Mouse (Mus musculus) layer of hippocampus, postnatal 25 days (tissue): ENCODE measurements around the gene Cdc42. TPM values are rescaled to one million over a fixed set of nuclear protein-coding genes. Genes with fewer than 3 reads are reported as not detected.

Experiments
- DNase-seq, 2 experiments: peaks; one replicate each; pipeline ENCODE4 v3.0.0; 2022; ENCODE audit warnings: mixed read lengths in 2 of 2, low spot score in 1 of 2; ENCODE audit errors: extremely low spot score in 1 of 2
- total RNA-seq, 2 experiments: library from RNA; stranded (reverse); gene quantifications; 2 replicates each; pipeline ENCODE4 v1.2.3; 2021

The Cdc42 gene
- 100 to 1,000 TPM; 307 to 339 TPM for total RNA-seq

GRCm38 (mm10) chr4:137357517-137358254 lies at the start of gene Cdc42:
TSS of gene Cdc42 (minus strand) at chr4:137357720.
- DNase-seq, result peak; percentile 94 to 97

GRCm38 (mm10) chr4:137405571-137405970 lies 48.1 kb upstream of the Cdc42 start:
- DNase-seq, result no peak

DNA sequence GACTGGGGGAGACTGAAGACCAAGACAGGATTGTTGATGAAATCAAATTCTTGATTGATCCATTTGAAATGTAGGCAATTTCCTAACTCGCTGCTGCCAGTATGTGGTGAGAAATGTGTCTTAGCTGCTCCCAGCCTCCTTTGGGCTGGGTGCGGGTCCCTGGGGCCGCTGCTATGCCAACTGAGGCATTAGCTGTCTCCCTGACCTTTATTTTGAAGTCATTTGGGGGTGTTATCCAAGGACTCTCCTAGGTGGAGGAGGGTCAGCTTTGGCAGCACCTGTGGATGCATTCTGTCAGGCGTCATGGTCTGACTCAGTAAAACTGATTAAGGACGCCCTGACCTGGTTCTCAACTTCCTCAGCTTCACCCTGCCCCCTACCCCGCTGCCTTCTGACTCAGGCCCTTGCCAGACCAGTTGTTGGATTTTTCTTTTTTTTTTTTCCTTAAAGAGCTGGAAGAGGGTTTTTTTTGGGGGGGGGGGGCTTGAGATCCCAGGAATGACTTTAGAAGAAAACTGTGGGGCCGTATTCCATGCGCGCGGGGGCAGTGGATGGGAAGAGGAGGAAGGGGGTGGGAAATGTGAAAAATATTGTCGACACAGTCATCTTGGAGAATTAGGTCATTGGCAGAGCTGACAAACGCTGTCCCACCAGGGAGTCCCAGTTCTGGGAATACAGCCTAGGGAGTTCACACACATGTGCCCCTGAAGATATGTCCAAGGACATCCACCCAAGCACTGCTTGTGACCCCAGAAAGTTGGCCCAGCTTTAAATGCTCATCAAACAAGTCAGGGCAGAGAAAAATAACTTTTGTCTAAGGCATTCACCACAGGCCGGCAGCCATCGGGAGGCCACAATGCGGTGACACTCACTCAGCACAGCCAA lies 39.4 kb upstream of the Cdc42 start:
- DNase-seq, result no peak

GRCm38 (mm10) chr4:137393378-137394135 lies 36.0 kb upstream of the Cdc42 start:
- no peak for DNase-seq

DNA sequence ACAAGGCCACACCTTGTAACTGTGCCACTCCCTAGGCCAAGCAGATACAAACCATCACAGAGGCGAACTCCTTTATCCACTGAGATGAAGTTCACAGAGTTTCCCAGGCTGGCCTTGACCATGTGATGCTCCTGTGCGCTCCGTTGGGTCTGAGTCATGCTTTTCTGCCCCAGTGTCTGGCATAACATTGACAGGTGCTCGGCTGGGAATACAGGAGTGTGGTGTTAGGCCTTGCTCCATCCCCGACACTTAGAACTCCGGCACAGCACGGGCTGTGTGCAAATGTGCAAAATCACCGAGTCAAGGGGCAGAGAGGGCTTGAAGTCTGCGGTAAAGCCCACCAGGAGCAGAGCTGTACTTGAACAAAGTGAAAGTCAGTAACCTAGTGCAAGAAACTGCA lies 35.4 kb upstream of the Cdc42 start:
- DNase-seq, result no peak

DNA sequence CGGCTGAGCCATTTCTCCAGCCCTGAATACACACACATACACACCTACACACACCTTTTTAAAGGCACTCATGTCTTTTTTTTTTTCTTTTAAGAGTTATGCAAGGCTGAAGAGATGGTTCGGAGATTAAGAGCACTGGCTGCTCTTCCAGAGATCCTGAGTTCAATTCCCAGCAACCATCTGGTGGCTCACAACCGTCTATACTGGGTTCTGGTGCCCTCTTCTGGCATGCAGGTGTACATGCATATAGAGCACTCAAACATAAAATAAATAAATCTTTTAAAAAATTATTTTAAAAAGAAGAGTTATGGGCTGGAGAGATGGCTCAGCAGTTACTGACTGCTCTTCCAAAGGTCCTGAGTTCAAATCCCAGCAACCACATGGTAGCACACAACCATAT lies 33.8 kb upstream of the Cdc42 start:
- DNase-seq, result no peak

DNA sequence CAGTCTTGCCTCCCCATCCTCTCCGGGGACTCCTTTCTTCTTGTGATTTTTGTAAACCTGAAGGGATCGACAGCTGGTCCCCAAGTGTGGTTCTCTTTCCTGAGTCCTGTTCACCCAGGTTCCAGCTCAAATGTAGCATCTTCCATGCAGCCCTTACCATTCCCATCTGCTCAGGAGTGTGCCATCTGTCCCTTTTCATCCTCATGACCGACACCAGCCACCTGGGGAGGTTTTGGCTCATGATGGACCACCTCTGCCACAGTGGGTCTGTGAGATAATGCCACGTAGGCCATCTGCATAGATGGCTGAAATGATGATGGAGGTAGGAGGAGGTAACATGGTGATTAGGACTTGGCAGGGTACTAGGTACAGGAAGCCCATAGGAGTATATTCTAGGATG lies 32.7 kb upstream of the Cdc42 start:
- DNase-seq, result no peak

DNA sequence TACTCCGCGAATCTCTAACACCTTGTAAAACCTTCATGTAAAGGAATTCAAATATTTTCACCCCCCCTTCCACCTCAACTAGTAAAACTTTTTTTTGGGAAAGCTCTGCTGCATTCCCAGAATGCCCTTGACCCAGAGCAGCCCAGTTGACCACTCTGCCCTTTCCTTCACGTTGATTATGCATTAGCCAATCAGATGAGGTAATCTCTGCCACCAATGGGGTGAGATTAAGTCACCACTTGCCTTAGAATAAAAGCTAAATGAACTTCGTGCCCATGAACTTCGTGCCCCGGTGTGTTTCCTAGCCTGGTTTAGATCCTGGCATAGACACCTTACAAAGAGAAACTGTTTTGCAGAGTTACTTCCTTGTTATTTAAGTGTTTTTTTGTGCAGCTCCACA lies 31.5 kb upstream of the Cdc42 start:
- DNase-seq, result no peak

- peak; percentile 60 to 75 for DNase-seq
Measured at GRCm38 (mm10) chr4:137388059-137388794, 30.7 kb upstream of the Cdc42 start.

DNA sequence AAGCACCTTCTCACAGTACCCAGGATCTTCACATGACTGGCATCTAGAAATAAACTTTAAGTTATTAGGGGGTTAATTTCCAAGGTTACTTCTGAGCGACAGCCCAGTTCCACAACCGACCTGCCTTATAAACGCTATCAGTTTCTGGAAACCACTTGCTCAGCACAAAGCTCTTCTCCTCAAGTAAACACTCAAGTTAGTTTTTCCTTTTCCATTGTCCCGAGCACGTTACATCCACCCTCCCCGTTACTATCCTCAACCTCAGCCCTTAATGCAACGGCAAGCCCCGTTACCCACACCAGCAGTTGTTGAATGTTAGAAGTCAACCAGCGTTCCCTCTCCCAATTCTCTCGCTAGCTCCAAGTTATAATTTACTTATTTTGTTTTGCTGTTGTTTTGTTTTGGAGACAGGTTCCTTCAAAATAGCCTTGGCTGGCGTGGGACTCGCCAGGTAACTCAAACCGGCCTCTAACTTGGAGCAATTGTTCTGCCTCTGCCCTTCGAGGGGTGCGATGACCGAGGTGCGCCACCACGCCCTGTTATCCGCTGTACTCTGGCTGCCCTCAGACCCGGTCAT lies 30.1 kb upstream of the Cdc42 start:
- no peak for DNase-seq

DNA sequence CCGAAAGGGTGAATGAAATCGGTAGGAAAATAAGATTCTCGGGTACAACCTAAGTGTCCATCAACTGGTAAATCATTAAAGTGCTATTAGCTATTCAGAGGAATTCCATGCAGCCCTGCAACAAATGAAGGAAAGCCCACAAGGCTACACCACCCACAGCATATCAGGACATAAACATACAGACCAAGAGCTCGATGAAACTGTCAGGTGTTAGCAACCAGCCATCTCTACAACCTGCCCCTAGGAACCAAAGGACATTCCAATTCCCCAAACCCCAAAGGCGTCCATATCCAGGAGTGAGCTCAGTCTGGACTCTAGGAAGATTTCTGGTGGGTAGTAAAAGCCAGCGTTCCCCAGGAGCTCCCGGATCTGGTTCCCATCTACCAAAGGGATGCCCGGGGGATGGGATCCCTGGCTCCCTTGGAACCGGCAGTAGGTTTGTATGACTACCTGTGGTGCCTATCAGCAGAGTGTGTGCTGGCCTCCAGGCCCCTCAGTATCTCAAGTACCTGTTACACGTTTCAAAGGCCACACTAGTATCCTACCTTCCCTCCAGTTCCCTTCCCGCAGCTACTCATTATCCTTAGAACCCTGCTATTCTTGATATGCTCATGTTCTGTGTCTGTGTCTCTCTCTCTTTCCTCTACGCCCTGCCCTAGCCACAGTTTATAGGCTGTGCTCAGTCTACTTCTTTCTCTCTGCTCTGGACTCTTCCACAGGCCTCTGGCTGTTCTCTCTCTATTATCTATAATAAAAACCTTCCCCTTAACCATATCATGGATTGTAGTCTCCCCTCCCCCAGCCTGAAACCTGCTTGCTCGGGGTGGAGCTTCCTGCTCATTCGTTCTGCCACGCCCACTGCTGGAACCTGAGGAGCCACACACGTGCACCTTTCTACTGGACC lies 23.4 kb upstream of the Cdc42 start:
- no peak for DNase-seq

DNA sequence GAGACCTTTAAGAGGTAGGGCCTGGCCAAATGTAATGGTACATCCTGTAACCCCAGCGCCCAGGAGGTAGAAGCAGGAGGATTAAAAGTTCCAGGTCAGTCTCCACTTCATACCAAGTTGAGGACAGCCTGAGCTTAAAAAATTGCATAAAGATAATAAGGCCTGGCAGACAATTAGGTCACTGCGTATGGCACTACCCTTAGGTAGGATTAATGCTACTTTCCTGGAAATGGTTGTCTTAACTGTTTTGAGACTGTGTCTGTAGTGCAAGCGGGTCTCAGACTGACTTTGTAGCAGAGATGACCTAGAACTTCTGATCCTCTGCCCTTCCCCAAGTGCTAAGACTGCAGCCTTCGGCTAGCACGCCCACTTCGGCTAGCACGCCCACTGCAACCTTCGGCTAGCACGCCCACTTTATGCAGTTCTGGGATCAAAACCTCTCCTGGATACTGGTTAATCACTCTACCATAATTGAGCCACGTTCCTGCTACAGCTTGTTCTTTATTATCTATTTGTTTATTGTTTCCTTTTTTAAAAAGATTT lies 22.3 kb upstream of the Cdc42 start:
- no peak for DNase-seq

DNA sequence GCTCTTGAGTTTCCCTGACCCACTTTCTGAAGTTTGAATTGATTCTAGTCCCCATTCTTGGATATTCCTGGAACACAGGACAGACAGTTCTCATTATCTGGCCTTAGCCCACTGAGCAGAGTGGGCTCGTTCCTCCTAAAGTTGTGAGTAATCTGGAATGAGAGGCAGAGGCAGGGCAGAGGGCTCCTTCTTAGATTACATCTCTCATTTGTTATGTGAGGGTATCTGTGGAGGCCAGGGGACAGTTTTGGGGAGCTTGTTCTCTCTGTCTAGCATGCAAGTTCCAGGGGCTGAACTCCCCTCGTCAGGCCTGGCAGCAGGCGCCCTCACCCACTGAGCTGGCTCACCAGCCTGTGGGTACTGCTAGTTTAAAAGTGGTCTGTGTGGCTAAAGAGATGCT lies 21.6 kb upstream of the Cdc42 start:
- DNase-seq, result no peak

DNA sequence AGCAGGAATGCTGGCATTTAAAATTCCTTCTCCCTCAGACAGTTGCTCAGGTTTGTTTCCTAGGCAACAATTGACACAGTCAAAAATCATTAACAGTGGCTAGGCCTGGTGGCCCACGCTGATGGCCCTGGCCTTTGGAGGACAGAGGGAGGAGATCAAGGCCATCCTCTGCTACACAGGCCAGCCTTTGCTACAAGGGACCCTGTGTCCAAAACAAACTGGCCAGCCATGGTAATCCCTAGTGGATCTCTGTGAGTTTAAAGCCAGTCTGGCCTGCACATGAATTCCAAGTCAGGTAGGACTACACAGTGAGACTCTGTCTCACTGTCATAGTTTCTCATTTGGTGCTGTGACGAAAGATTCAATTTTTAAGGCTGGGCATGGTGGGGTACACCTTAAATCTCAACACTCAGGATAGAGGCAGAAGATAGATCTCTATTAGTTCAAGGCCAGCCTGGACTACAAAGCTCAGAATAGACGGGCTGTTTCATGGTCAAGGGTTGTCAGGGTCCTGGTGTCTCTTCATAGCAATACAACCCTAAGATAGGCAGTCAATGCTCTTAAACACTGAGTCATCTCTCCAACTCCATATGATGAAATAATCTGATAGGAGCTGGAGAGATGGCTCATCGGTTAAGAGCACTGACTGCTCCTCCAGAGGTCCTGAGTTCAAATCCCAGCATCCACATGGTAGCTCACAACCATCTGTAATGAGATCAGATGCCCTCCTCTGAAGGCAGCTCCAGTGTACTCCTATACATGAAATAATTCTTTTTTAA lies 20.2 kb upstream of the Cdc42 start:
- no peak for DNase-seq

GRCm38 (mm10) chr4:137376778-137377177 lies 19.3 kb upstream of the Cdc42 start:
- no peak for DNase-seq

DNA sequence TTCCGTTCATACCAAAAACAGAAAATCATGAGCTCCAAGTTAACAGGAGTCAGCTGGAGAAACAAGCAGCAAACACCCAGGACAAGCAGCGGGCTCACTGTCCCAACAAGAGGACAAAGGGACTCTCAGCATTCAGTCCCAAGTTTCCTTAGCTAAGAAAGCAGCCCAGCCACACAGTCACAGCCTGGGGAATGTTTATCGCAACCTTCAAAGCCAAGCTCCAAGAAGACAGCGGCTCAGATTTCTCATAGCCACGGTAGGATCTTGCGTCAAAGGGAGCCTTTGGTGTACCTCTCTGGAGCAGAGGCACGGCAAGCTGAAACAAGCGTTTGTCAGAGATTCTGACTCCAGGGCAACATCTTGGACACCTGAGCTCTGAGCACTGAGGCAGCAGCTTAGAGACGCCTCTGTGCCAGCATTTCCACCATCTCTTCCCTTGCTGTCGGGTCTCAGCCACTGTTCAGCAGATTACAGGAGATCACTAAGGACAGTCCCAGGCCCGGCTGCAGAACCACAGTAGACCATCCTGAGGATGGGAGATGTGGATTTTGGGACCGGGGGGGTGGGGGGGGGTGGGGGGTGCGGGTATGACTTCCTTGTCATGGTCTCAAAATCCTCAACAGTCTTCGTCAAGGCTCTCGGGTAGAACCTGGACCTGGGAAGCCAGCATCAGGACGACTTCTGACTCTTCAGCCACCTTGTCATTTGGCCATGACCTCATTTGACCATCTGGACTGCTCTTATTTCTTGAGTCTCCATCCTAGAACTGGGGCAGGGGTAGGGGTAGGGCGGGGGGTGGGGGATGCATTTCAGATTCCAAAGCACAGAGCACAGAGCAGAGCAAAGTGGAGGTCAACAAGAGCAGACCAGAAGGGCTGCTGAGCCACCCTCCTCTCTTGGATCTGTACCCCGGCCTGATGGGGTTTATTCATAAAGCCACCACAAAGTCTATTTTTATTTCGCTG lies 18.1 kb upstream of the Cdc42 start:
- DNase-seq, result no peak

DNA sequence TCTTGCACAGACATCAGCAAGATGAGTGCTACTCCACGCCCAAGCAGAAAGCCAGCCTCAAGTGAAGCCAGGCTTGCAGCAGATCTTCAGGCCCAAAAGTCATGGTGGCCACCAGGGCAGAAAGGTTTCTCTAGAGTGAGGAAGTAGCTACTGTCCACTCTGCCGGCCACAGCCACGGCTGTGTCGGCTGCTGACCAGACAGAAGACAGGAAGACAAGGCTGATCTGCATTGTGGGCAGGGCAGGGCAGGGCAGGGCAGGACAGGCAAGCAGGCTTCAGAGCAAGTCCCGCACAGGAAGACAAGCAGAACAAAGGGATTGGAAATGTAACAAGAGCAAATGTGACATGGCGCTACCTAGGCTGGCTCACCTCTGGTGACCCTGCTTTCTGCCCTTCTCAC lies 16.2 kb upstream of the Cdc42 start:
- DNase-seq, result no peak
